Mouse (Mus musculus): Measurements from ENCODE around the gene Ambra1.
"Not testable (repeated sequence)": the region's sequence is repeated elsewhere in the genome, so short reads cannot be mapped to it uniquely, and the experiment has no call there.

The Ambra1 gene

GRCm38 (mm10) chr2:91729971-91730821 is at the start of gene Ambra1:
Gene Ambra1, plus strand, starts transcription at chr2:91730134.
- peak; percentile 86 to 92 for DNase-seq

GRCm38 (mm10) chr2:91682850-91683249 is 47.1 kb upstream of the Ambra1 start:
- DNase-seq = peak; percentile 56 to 71

- DNase-seq = no peak
Observed at GRCm38 (mm10) chr2:91683919-91684318, 46.0 kb upstream of the Ambra1 start.

GRCm38 (mm10) chr2:91689452-91689851 is 40.5 kb upstream of the Ambra1 start:
- DNase-seq = no peak

GRCm38 (mm10) chr2:91695436-91696224 is 34.3 kb upstream of the Ambra1 start:
- no peak for DNase-seq

- no peak for DNase-seq
Observed at GRCm38 (mm10) chr2:91696225-91696590, 33.7 kb upstream of the Ambra1 start.

- DNase-seq = no peak
Observed at GRCm38 (mm10) chr2:91699225-91699624, 30.7 kb upstream of the Ambra1 start.

GRCm38 (mm10) chr2:91701366-91701765 is 28.6 kb upstream of the Ambra1 start:
- no peak for DNase-seq

GRCm38 (mm10) chr2:91705736-91706135 is 24.2 kb upstream of the Ambra1 start:
- no peak for DNase-seq

GRCm38 (mm10) chr2:91706456-91706855 is 23.5 kb upstream of the Ambra1 start:
- DNase-seq = no peak

GRCm38 (mm10) chr2:91708361-91708760 is 21.6 kb upstream of the Ambra1 start:
- no peak for DNase-seq

GRCm38 (mm10) chr2:91710272-91711234 is 19.4 kb upstream of the Ambra1 start, which contains the start of the genes Atg13 and Harbi1:
Gene Atg13, minus strand, starts transcription at chr2:91710576.
Gene Harbi1, plus strand, starts transcription at chr2:91710852.
- peak; percentile 95 to 96 for DNase-seq

GRCm38 (mm10) chr2:91711256-91711925 is 18.5 kb upstream of the Ambra1 start:
- no peak for DNase-seq

- no peak for DNase-seq
Observed at GRCm38 (mm10) chr2:91714921-91715320, 15.0 kb upstream of the Ambra1 start.

GRCm38 (mm10) chr2:91718276-91718675 is 11.7 kb upstream of the Ambra1 start:
- peak in 1 of 2 experiments; percentile 23 for DNase-seq

- no peak for DNase-seq
Observed at GRCm38 (mm10) chr2:91723382-91723781, 6.6 kb upstream of the Ambra1 start.

GRCm38 (mm10) chr2:91723951-91724350 is 6.0 kb upstream of the Ambra1 start:
- DNase-seq = no peak

- DNase-seq = no peak
Observed at GRCm38 (mm10) chr2:91724716-91725115, 5.2 kb upstream of the Ambra1 start.

GRCm38 (mm10) chr2:91725476-91725875 is 4.5 kb upstream of the Ambra1 start:
- not testable (repeated sequence) for DNase-seq

- DNase-seq = no peak
Observed at GRCm38 (mm10) chr2:91727011-91727410, 2.9 kb upstream of the Ambra1 start.

- DNase-seq = no peak
Observed at GRCm38 (mm10) chr2:91729571-91729970, 363 bp upstream of the Ambra1 start.

- no peak for DNase-seq
Observed at GRCm38 (mm10) chr2:91735221-91735620, 5.3 kb downstream of the Ambra1 start.

Data from kidney, postnatal 4 days (tissue).